Mouse (Mus musculus) frontal cortex, adult (tissue): ENCODE results near the gene Abi3.

Experiments used
- ATAC-seq: cut with Nextera tagmentation; 2 replicates; pipeline ENCODE4 v1.9.2; 2017; ENCODE audit warnings: mild to moderate bottlenecking, moderate library complexity, mixed read lengths; ENCODE audit not compliant: low TSS enrichment

The Abi3 gene

GRCm38 (mm10) chr11:95838999-95839868 is 3.0 kb downstream of the Abi3 start:
- no peak for ATAC-seq

GRCm38 (mm10) chr11:95838598-95838997 is 3.7 kb downstream of the Abi3 start:
- ATAC-seq = no peak

- peak; percentile 32; the same call in 1 of the 2 replicates for ATAC-seq
Measured at GRCm38 (mm10) chr11:95837059-95837458, 5.2 kb downstream of the Abi3 start, which contains the start of gene Gngt2. TSS of gene Gngt2 (plus strand) at chr11:95837216.

- ATAC-seq = no peak
Measured at GRCm38 (mm10) chr11:95836433-95836832, 5.8 kb downstream of the Abi3 start.

- ATAC-seq = no peak
Measured at GRCm38 (mm10) chr11:95835832-95836231, 6.4 kb downstream of the Abi3 start.

GRCm38 (mm10) chr11:95834742-95835710 is 7.2 kb downstream of the Abi3 start:
- ATAC-seq = no peak

GRCm38 (mm10) chr11:95834143-95834667 is 8.1 kb downstream of the Abi3 start:
- ATAC-seq = 0 out of 2 replicates have a peak, but pooled peaks have one; percentile 8

- ATAC-seq = peak; percentile 18; the same call in 1 of the 2 replicates
Measured at GRCm38 (mm10) chr11:95833631-95834142, 8.6 kb downstream of the Abi3 start.

GRCm38 (mm10) chr11:95833006-95833570 is 9.2 kb downstream of the Abi3 start:
- no peak for ATAC-seq

GRCm38 (mm10) chr11:95832129-95833005 is 9.9 kb downstream of the Abi3 start:
- no peak for ATAC-seq

GRCm38 (mm10) chr11:95831641-95832040 is 10.6 kb downstream of the Abi3 start:
- no peak for ATAC-seq

GRCm38 (mm10) chr11:95831276-95831619 is 11.0 kb downstream of the Abi3 start:
- no peak for ATAC-seq

GRCm38 (mm10) chr11:95830411-95831275 is 11.6 kb downstream of the Abi3 start:
- ATAC-seq = no peak

GRCm38 (mm10) chr11:95829526-95830050 is 12.7 kb downstream of the Abi3 start:
- ATAC-seq = no peak

- no peak for ATAC-seq
Measured at GRCm38 (mm10) chr11:95828181-95828964, 13.9 kb downstream of the Abi3 start.

GRCm38 (mm10) chr11:95827464-95828085 is 14.7 kb downstream of the Abi3 start:
- ATAC-seq = no peak

- ATAC-seq = no peak
Measured at GRCm38 (mm10) chr11:95827168-95827447, 15.2 kb downstream of the Abi3 start.
